Mouse (Mus musculus) olfactory bulb, adult 2 months (tissue): ENCODE measurements around the gene Auts2. TPM values are rescaled to one million over a fixed set of nuclear protein-coding genes. Genes with fewer than 3 reads are reported as not detected.

ENCODE experiments used
- H3K27ac ChIP-seq: fragments of 200-500 bp; 2 replicates; pipeline ENCODE4 v1.5.1; 2012; ENCODE audit warnings: low read depth, low read length; ENCODE audit not compliant: insufficient read depth
- H3K4me1 ChIP-seq: fragments of 200-500 bp; 2 replicates; pipeline ENCODE4 v1.6.1; 2012; ENCODE audit warnings: low read length; ENCODE audit not compliant: control insufficient read depth, insufficient read depth
- H3K4me3 ChIP-seq: fragments of 200-500 bp; 2 replicates; pipeline ENCODE4 v1.5.1; 2012; ENCODE audit warnings: mild to moderate bottlenecking, low read depth, low read length, moderate library complexity; ENCODE audit not compliant: insufficient read depth
- CTCF ChIP-seq: fragments of 200-500 bp; IDR thresholded peaks from 2 replicates; pipeline ENCODE4 v1.5.1; 2012; ENCODE audit warnings: low read depth, mild to moderate bottlenecking, low read length, moderate library complexity; ENCODE audit not compliant: insufficient read depth
- POLR2A ChIP-seq: fragments of 200-500 bp; IDR thresholded peaks from 2 replicates; pipeline ENCODE4 v1.6.1; 2012; ENCODE audit warnings: mild to moderate bottlenecking, low read depth, low read length, moderate library complexity; ENCODE audit not compliant: insufficient read depth
- WGBS: fragments of 180-500 bp; shearing (Covaris S2); methylation state at CpG from one replicate; pipeline ENCODE4 v1.1.7; 2018; 5-methylcytosine and 5-hydroxymethylcytosine counted together
- polyA plus RNA-seq: library from polyadenylated mRNA; stranded (reverse); fragments of >200 nt; gene quantifications from 2 replicates; pipeline ENCODE4 v1.2.4, GENCODE M21; 2012; ENCODE audit warnings: low replicate concordance; ENCODE audit not compliant: missing spikeins, insufficient read depth, insufficient read length

Gene Auts2
- polyA plus RNA-seq, 1 experiment = not detected

- TF ChIP-seq POLR2A (no peak), CTCF (no peak)
- Histone ChIP-seq H3K27ac (no peak overlapping the region), H3K4me3 (no peak overlapping the region), H3K4me1 (peaks cover 9% of the 10 kb centered on the region)
- 49% methylated on average over 2 of the region's 2 CpGs for WGBS
These were observed 236.1 kb downstream of the Auts2 start for GRCm38 (mm10) chr5:132307000-132307399.

GRCm38 (mm10) chr5:132305354-132305934, 237.7 kb downstream of the Auts2 start:
- peak overlapping the region; percentile 83 for H3K27ac ChIP-seq
- WGBS = 22% methylated on average over 5 of the region's 5 CpGs
- TF ChIP-seq CTCF (no peak), POLR2A (no peak)
- no peak overlapping the region for H3K4me3 ChIP-seq
- H3K4me1 ChIP-seq = peaks cover 12% of the 10 kb centered on the region

GRCm38 (mm10) chr5:132302778-132303177, 240.4 kb downstream of the Auts2 start:
- Histone ChIP-seq H3K4me1 (peaks cover 18% of the 10 kb centered on the region), H3K27ac (no peak overlapping the region), H3K4me3 (no peak overlapping the region)
- TF ChIP-seq CTCF = no peak
- TF ChIP-seq POLR2A = no peak
- WGBS = 89% methylated on average over 4 of the region's 4 CpGs

- WGBS = 16% methylated on average over 4 of the region's 4 CpGs
- no peak overlapping the region for H3K4me3 ChIP-seq
- no peak for TF ChIP-seq CTCF
- no peak for TF ChIP-seq POLR2A
- H3K4me1 ChIP-seq = peaks cover 18% of the 10 kb centered on the region
- H3K27ac ChIP-seq = no peak overlapping the region
These were observed 242.3 kb downstream of the Auts2 start for GRCm38 (mm10) chr5:132300794-132301193.

GRCm38 (mm10) chr5:132299716-132300115, 243.4 kb downstream of the Auts2 start:
- WGBS = 48% methylated on average over 4 of the region's 4 CpGs
- Histone ChIP-seq H3K27ac (peak overlapping the region; percentile 15; the same call in 1 of the 2 replicates), H3K4me1 (peaks cover 17% of the 10 kb centered on the region), H3K4me3 (no peak overlapping the region)
- TF ChIP-seq CTCF = no peak
- no peak for TF ChIP-seq POLR2A

GRCm38 (mm10) chr5:132298996-132299395, 244.1 kb downstream of the Auts2 start:
- Histone ChIP-seq H3K4me3 (no peak overlapping the region), H3K4me1 (peaks cover 14% of the 10 kb centered on the region), H3K27ac (no peak overlapping the region)
- no peak for TF ChIP-seq CTCF
- no peak for TF ChIP-seq POLR2A

- H3K4me3 ChIP-seq = no peak overlapping the region
- peaks cover 11% of the 10 kb centered on the region for H3K4me1 ChIP-seq
- no peak overlapping the region for H3K27ac ChIP-seq
- TF ChIP-seq CTCF = no peak
- TF ChIP-seq POLR2A = no peak
- 63% methylated on average over 7 of the region's 7 CpGs for WGBS
These were observed 245.8 kb downstream of the Auts2 start for GRCm38 (mm10) chr5:132297309-132297708.

GRCm38 (mm10) chr5:132294469-132294868, 248.7 kb downstream of the Auts2 start:
- H3K27ac ChIP-seq = no peak overlapping the region
- H3K4me1 ChIP-seq = peaks cover 9% of the 10 kb centered on the region
- TF ChIP-seq POLR2A (no peak), CTCF (no peak)
- H3K4me3 ChIP-seq = no peak overlapping the region
- 41% methylated on average over 3 of the region's 3 CpGs for WGBS

GRCm38 (mm10) chr5:132292932-132293331, 250.2 kb downstream of the Auts2 start:
- H3K27ac ChIP-seq = no peak overlapping the region
- 76% methylated on average over 2 of the region's 2 CpGs for WGBS
- H3K4me1 ChIP-seq = peaks cover 6% of the 10 kb centered on the region

More at GRCm38 (mm10) chr5:132292932-132293331, 250.2 kb downstream of the Auts2 start:
- H3K4me3 ChIP-seq = no peak overlapping the region
- TF ChIP-seq CTCF (no peak), POLR2A (no peak)
